Mouse (Mus musculus) forebrain, embryonic 15.5 days (tissue): ENCODE results near the gene CK137956. TPM values are rescaled to one million over a fixed set of nuclear protein-coding genes. Genes with fewer than 3 reads are reported as not detected.

Experiments
- ATAC-seq: fragments of 200-750 bp; cut with Nextera tagmentation; replicated peaks from 2 replicates; pipeline ENCODE4 v1.8.0; 2017; ENCODE audit warnings: mild to moderate bottlenecking, moderate TSS enrichment, moderate library complexity
- H3K27ac ChIP-seq: fragments of 300-500 bp; sonication (generic); replicated peaks from 2 replicates; pipeline ENCODE4 v1.5.1; 2015; ENCODE audit warnings: mild to moderate bottlenecking, inconsistent platforms
- H3K27me3 ChIP-seq: fragments of 300-500 bp; sonication (generic); 2 replicates; pipeline ENCODE4 v1.6.1; 2015; ENCODE audit warnings: inconsistent platforms
- H3K36me3 ChIP-seq: fragments of 300-500 bp; sonication (generic); 2 replicates; pipeline ENCODE4 v1.6.1; 2015; ENCODE audit warnings: mild to moderate bottlenecking, inconsistent platforms
- H3K4me1 ChIP-seq: fragments of 300-500 bp; sonication (generic); 2 replicates; pipeline ENCODE4 v1.6.1; 2015; ENCODE audit warnings: inconsistent platforms
- H3K4me2 ChIP-seq: fragments of 300-500 bp; sonication (generic); replicated peaks from 2 replicates; pipeline ENCODE4 v1.6.1; 2015; ENCODE audit warnings: mild to moderate bottlenecking, inconsistent platforms
- H3K4me3 ChIP-seq: fragments of 300-500 bp; sonication (generic); 2 replicates; pipeline ENCODE4 v1.5.1; 2015; ENCODE audit warnings: mild to moderate bottlenecking, inconsistent platforms
- H3K9ac ChIP-seq: fragments of 300-500 bp; sonication (generic); replicated peaks from 2 replicates; pipeline ENCODE4 v1.6.1; 2015; ENCODE audit warnings: mild to moderate bottlenecking, inconsistent platforms
- H3K9me3 ChIP-seq: fragments of 300-500 bp; sonication (generic); 2 replicates; pipeline ENCODE4 v1.6.1; 2016; ENCODE audit warnings: inconsistent platforms
- WGBS: fragments of 180-500 bp; shearing (Covaris S2); methylation state at CpG from one replicate; pipeline ENCODE4 v1.1.7; 2015; ENCODE audit warnings: mixed read lengths; 5-methylcytosine and 5-hydroxymethylcytosine counted together
- polyA plus RNA-seq: library from polyadenylated mRNA; unstranded; fragments of >200 nt; fragmentation: Nextera tagmentation; extraction: Ambion mirVana; gene quantifications from 2 replicates; pipeline ENCODE4 v1.2.1, GENCODE M21; 2015

The CK137956 gene
- 0.59 and 0.86 TPM in 2 replicates for polyA plus RNA-seq

DNA sequence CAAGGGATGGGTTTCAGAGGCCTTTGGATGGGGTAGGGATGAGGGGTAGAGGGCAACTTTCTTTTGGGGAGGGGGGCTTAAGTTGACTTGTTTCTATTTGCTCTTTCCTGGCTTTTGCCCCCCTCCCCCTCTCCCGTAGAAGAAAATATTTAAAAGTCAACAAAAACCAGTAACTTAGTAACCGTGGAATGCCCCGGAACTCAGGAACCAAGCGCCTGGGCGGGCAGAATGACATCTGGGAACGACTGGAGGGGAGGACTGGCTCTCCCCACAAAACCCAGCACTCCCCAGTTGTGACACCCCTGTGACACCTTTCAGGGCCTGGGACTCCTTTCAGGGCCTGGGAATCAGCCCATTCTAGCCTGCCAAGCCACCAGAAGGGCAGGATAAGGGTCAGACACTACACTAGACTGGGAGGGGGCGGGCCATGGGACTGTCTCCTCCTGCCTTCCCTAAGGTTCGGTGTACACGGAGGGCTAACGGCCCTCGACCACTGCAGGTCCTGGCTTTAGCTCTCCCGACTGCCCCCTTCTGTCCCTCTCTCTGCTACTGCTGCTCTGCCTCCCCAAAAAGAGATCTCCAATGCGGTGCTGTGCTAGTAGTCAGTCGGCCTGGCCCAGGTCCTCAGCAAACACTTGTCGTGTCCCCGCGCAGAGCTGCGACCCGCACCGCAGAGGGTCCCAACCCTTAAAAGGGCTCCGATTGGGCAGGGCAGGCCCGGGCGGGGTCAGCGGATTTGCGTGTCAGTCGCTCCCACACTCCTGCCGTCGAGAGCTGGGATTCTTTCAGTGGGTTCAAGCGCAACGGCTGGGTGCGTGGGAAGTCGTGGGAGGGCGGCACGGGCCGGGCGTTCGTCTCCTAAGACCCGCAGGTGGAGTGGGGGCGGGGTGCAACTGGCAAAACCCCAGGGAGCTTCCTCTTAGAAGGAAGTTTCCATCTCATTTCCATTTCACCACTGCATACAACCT lies at the start of gene CK137956:
Gene CK137956 (minus strand): TSS at position 51 of the 968 bp plus-strand sequence.
- H3K4me1 ChIP-seq: peaks cover 16% of the 10 kb centered on the region
- peak within 1 kb of the TSS; percentile 35 for H3K4me2 ChIP-seq
- no peaks in the 10 kb centered on the region for H3K36me3 ChIP-seq
- H3K4me3 ChIP-seq: 0 out of 2 replicates have a peak within 1 kb of the TSS, but pooled peaks have one; percentile 4
- H3K27me3 ChIP-seq: peaks cover 24% of the 10 kb centered on the region; the same call in 1 of the 2 replicates
- H3K9ac ChIP-seq: no peak within 1 kb of the TSS
- ATAC-seq: peak; percentile 51; the same call in 1 of the 2 replicates
- no peak within 1 kb of the TSS for H3K27ac ChIP-seq
- 7% methylated on average over 39 of the region's 39 CpGs for WGBS
- H3K9me3 ChIP-seq: no peaks in the 10 kb centered on the region

DNA sequence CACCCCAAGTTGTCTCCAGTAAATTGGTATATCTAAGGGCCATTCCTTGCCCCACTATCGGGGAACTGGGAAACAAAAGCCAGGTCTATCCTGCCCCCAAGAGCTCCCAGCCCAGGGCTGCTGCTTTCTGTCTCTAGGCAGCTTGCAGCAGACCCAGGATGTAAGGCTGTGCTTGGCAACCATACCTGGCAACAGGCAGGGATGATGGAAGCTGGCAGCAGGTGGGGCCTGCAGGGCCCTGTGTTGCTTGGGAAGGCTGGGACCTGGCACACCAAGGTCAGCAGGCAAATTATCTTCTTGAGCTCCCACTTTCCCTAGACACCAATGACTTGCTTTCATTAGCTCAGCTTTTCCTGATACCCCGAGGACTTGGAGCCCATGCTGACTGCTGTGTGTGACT lies 48.7 kb upstream of the CK137956 start:
- Histone ChIP-seq H3K27ac (no peak overlapping the region), H3K36me3 (no peaks in the 10 kb centered on the region), H3K4me3 (no peak overlapping the region), H3K9ac (no peak overlapping the region), H3K9me3 (no peaks in the 10 kb centered on the region), H3K4me1 (peaks cover 4% of the 10 kb centered on the region; the same call in 1 of the 2 replicates), H3K4me2 (no peak overlapping the region), H3K27me3 (no peaks in the 10 kb centered on the region)
- ATAC-seq: no peak
- 78% methylated on average over 2 of the region's 2 CpGs for WGBS

DNA sequence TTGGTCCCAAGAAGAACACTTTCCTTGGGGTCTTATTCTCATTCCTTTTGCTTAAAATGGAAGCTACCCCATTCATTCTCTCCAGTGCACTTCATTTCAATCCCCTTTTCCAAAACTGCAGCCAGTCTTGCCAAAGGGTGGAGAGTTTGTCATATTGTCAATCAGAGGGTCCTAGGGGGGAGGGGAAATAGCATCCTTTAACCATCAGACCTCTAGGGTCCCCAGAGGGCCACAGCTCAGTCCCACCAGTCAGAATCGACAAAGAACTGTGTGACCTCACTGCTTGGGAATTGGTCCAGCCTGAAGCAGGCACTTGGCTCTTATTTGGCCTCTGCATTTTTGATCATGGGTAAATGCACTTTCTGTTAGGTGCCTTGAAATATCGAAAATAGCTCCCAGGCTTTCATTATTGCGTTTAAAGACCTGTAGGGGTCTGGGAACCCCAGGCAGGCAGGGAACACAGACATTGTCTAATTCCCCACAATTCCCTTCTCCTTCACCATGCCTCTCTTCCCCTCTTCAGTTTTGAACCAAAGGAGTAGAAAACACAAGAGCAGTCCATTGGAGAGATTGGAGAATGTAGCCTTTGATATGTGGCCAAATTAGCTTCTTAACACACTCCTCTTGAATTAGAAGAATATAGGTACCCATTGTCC lies 34.2 kb upstream of the CK137956 start:
- Histone ChIP-seq H3K9ac (no peak overlapping the region), H3K4me3 (no peak overlapping the region), H3K27ac (peak overlapping the region; percentile 62), H3K4me2 (no peak overlapping the region), H3K4me1 (peaks cover 19% of the 10 kb centered on the region), H3K27me3 (no peaks in the 10 kb centered on the region), H3K36me3 (no peaks in the 10 kb centered on the region), H3K9me3 (no peaks in the 10 kb centered on the region)
- 34% methylated on average over 3 of the region's 3 CpGs for WGBS
- ATAC-seq: peak; percentile 66

DNA sequence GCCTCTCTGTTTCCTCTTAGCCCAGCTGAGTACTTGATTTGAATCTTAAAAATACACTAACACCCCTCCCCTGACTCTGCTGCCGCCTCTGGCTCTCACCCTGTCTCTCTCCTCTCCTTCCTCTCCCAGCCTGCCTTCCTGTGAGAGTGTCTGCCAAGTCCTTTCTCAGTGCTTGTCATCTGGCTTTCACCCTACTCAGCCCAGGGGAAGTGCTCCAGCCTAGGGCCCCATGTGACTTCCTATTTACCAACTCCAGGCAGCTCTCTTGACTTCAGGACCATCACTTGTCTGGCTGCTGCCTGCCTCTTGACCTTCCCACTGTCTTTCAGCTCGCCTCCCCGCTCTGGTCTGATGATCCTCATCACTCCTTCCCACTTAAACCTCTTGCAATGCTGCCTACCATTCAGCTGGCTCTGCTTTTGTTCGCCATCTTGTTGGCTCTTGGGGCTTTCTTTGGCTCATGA lies 31.9 kb upstream of the CK137956 start:
- peaks cover 19% of the 10 kb centered on the region for H3K4me1 ChIP-seq
- H3K36me3 ChIP-seq: no peaks in the 10 kb centered on the region
- no peak overlapping the region for H3K4me2 ChIP-seq
- ATAC-seq: 0 out of 2 replicates have a peak, but pooled peaks have one; percentile 53
- H3K27ac ChIP-seq: peak overlapping the region; percentile 35; the same call in 1 of the 2 replicates
- H3K9ac ChIP-seq: no peak overlapping the region
- H3K9me3 ChIP-seq: no peaks in the 10 kb centered on the region
- WGBS: 72% methylated on average over 4 of the region's 4 CpGs
- no peaks in the 10 kb centered on the region for H3K27me3 ChIP-seq
- no peak overlapping the region for H3K4me3 ChIP-seq

DNA sequence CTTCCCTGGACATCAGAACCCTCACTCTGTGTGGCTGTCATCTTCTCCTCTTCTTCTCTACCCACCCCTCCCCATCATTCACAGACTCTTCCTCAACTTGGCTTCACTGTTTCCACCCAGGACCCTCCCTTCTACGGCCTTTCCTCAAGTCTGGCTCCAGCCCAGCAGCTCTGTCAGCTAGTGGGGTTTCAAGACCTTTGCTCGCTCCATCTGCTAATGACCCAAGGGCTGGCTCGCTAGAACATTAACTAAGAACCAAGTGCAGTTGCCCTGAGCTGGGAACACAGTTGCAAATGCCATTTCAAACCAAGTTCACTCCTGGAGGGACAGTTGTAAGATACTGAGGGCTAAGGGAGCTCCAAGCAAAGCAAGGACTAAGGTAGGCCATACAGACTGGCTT lies 28.5 kb upstream of the CK137956 start:
- Histone ChIP-seq H3K9me3 (no peaks in the 10 kb centered on the region), H3K36me3 (no peaks in the 10 kb centered on the region), H3K9ac (no peak overlapping the region), H3K4me1 (peaks cover 8% of the 10 kb centered on the region; the same call in 1 of the 2 replicates), H3K4me3 (no peak overlapping the region), H3K4me2 (no peak overlapping the region), H3K27ac (no peak overlapping the region), H3K27me3 (no peaks in the 10 kb centered on the region)
- WGBS: 77% methylated on average over 3 of the region's 3 CpGs
- ATAC-seq: no peak

DNA sequence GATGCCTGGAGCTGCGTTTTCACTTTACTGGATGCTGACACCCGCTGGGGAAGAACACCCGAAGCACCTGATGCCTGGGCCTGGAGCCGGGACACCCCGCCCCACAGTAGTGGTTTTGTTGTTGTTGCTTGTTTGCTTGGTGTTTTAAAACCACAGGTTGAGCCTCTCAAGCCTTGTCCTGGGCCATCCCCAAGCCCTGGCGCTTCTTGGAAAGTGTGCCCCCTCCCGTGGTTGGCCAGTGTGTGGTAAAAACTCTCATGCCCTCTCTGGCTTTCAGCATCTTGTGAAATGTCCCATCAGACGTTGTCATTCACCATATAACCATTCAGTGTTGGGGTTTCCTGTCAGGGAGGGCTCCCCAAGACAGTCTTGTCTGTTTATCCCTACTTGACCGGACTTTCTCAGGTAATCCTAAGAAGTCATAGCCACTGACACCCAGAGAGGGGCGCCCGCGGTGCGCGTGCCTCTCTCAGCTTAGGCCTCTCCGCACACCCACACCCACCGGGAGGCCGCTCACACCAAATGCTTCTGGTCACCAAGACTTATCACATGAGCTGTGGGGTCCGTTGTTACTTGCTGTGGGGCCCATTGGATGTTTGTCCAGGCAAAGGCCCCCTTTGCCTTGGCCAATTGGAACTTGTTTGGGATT lies 18.7 kb upstream of the CK137956 start:
- peak overlapping the region; percentile 84 for H3K4me3 ChIP-seq
- no peak for ATAC-seq
- peak overlapping the region; percentile 89 for H3K9ac ChIP-seq
- no peaks in the 10 kb centered on the region for H3K27me3 ChIP-seq
- peak overlapping the region; percentile 88; the same call in 1 of the 2 replicates for H3K27ac ChIP-seq
- 14% methylated on average over 18 of the region's 18 CpGs for WGBS
- no peaks in the 10 kb centered on the region for H3K9me3 ChIP-seq
- peaks cover 51% of the 10 kb centered on the region for H3K4me1 ChIP-seq
- H3K36me3 ChIP-seq: no peaks in the 10 kb centered on the region
- peak overlapping the region; percentile 85 for H3K4me2 ChIP-seq

DNA sequence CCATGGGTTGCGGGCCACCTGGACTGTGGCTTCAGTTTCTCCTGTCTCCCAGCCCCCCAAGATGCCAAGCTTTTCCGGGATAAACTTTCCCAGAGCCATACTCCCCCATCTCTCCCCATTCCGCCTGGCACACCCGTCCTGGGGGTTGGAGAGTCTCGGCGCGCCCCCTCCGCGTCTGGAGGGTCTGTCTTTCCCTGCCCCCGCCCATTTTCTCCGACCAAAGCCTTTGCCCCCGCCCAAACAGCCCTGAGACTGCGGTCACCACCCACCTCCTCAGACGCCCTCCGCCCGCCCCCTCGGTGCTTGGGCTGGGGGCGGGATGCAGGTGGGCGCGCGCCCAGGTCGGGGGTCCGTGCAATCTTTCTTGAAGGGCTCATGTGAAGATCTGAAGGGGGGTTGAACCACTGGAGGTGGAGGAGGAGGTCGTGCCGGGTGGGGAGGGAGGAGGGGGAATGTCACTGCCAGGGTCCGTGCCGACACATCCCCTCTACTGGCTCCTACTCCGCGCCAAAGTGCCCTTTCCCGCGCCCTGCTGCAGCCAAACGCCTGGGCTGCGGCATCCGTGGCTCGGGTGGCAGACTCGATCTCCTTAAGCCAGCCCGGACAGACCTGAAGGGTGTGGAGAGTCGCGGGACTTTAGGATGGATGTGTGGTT lies 17.9 kb upstream of the CK137956 start:
- Histone ChIP-seq H3K27me3 (no peaks in the 10 kb centered on the region), H3K4me2 (peak overlapping the region; percentile 85), H3K9ac (peak overlapping the region; percentile 89), H3K4me1 (peaks cover 51% of the 10 kb centered on the region), H3K4me3 (peak overlapping the region; percentile 84), H3K9me3 (no peaks in the 10 kb centered on the region), H3K27ac (peak overlapping the region; percentile 88), H3K36me3 (no peaks in the 10 kb centered on the region)
- under 1% methylated on average over 39 of the region's 39 CpGs for WGBS
- no peak for ATAC-seq

DNA sequence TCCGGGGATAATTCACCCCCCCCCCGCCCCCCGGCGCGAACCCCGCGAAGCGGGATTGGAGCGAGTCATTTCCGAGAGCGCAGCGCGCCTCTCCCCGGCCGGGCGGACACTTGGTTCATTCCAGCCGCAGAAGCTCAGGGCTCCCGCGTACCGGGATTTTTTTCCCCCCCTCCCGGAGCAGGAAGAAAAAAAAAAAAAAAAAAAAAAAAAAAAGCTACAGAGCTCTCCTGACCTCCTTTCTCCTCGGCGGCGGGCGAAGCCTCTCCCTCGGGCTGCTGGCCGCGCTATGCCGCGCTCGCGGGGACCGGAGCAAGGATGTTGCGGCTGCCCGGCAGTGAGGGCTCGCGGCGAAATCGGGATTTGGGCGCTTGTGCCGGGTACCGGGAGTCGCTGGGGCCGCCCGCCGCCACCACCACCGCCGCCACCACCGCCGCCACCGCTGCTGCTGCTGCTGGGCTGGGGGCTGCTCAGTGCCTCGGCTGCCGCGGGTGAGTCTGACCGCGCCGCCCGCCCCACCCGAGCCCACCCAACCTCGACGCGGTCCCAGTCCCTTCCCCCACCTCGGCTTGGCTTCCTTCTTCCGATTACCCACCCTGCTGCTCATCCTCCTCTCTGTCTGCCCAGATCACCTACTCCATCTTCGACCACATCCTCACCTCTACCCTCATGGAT lies 17.2 kb upstream of the CK137956 start, which contains the start of gene Csmd2:
Gene Csmd2 (plus strand): TSS at position 74 of the 672 bp plus-strand sequence.
- no peaks in the 10 kb centered on the region for H3K36me3 ChIP-seq
- no peaks in the 10 kb centered on the region for H3K27me3 ChIP-seq
- H3K9me3 ChIP-seq: no peaks in the 10 kb centered on the region
- peak within 1 kb of the TSS; percentile 84 for H3K4me3 ChIP-seq
- H3K4me1 ChIP-seq: peaks cover 51% of the 10 kb centered on the region
- H3K27ac ChIP-seq: peak within 1 kb of the TSS; percentile 88
- H3K4me2 ChIP-seq: peak within 1 kb of the TSS; percentile 85
- H3K9ac ChIP-seq: peak within 1 kb of the TSS; percentile 89
- ATAC-seq: no peak
- WGBS: under 1% methylated on average over 48 of the region's 65 CpGs

DNA sequence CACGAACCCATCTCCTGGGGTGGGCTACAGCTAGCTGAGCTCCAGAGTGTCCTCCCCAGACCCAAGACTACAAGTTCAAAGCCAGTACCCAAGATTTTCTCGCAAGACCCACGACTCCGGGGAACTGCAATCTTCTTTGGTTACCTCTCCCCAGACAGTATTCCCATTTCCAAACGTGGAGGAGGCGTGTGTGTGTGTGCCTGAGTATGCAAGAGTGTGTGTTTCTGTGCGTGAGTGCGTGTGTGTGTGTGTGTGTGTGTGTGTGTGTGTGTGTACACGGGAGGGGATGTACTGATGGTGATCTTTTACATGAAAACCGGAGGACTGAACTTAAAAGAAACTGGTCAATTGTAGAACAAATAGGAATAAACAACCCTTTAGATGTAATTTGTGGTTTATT lies 16.5 kb upstream of the CK137956 start:
- Histone ChIP-seq H3K4me1 (peaks cover 51% of the 10 kb centered on the region), H3K4me2 (peak overlapping the region; percentile 85), H3K9me3 (no peaks in the 10 kb centered on the region), H3K27ac (peak overlapping the region; percentile 88), H3K9ac (peak overlapping the region; percentile 89), H3K27me3 (no peaks in the 10 kb centered on the region), H3K4me3 (peak overlapping the region; percentile 84), H3K36me3 (no peaks in the 10 kb centered on the region)
- ATAC-seq: no peak
- WGBS: 2% methylated on average over 10 of the region's 10 CpGs

DNA sequence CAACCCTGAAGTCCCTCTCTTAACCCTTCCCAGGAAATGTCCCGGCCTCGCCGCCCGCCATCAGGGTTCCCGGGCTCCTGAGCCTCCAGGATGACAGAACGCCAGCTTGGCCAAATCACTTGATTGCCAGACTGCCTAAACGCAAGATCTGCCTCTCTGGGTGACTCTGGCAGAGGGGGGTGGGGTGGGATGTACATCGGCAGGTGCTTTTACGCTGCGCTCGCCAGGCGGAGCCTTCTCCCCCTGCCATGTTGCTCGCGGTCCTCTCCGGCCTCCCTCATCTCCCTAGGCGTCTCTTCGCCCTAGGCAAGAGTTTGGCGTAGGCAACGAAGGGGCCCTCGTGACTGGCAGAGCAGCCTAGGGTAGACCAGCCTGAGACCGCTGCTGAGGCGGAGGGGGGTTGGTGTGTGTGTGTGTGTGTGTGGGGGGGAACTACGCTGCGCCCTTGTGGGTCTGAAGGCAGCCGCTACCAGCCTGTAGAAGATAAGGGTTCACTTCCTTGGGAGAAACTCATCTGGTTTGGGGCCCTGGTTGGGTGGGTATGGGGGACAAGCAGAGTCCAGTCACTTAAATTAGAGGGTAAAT lies 15.8 kb upstream of the CK137956 start:
- Histone ChIP-seq H3K9ac (peak overlapping the region; percentile 89), H3K4me3 (peak overlapping the region; percentile 84), H3K27ac (peak overlapping the region; percentile 88), H3K36me3 (no peaks in the 10 kb centered on the region), H3K9me3 (no peaks in the 10 kb centered on the region), H3K4me1 (peaks cover 51% of the 10 kb centered on the region), H3K27me3 (no peaks in the 10 kb centered on the region), H3K4me2 (peak overlapping the region; percentile 85)
- 4% methylated on average over 25 of the region's 25 CpGs for WGBS
- ATAC-seq: peak; percentile 44
